Mouse (Mus musculus): Measurements from ENCODE around the gene Hdac4. TPM values are rescaled to one million over a fixed set of nuclear protein-coding genes. Genes with fewer than 3 reads are reported as not detected.

Hdac4 gene
- polyA plus RNA-seq, 1 experiment from 2014 or later, result 23.9 TPM

GRCm38 (mm10) chr1:92183101-92183790 is 12.3 kb downstream of the Hdac4 start:
- Histone ChIP-seq H3K9ac (replicated peaks; ENCODE audit: low read length) (no peak overlapping the region), H3K27ac (replicated peaks; ENCODE audit: low read depth, low read length) (no peak overlapping the region)

GRCm38 (mm10) chr1:92181970-92182369 is 13.5 kb downstream of the Hdac4 start:
- Histone ChIP-seq H3K9ac (replicated peaks; ENCODE audit: low read length) (no peak overlapping the region), H3K27me3 (ENCODE audit: control insufficient read depth, insufficient read depth, low read length) (no peaks in the 10 kb centered on the region), H3K27ac (replicated peaks; ENCODE audit: low read depth, low read length) (no peak overlapping the region), H3K4me2 (ENCODE audit: low read depth, low read length) (no peak overlapping the region), H3K4me1 (ENCODE audit: control insufficient read depth, insufficient read depth, low read length) (0 out of 2 replicates have a peak, but pooled peaks cover 4% of the 10 kb centered on the region), H3K9me3 (replicated peaks; ENCODE audit: control insufficient read depth, low read length) (no peaks in the 10 kb centered on the region), H3K4me3 (ENCODE audit: low read depth, low read length) (no peak overlapping the region), H3K36me3 (replicated peaks; ENCODE audit: control insufficient read depth, insufficient read depth, low read depth, low read length) (no peaks in the 10 kb centered on the region)
- DNase-seq (ENCODE audit: low spot score) (no peak), ATAC-seq (replicated peaks; ENCODE audit: insufficient number of reproducible peaks, low FRiP score, low TSS enrichment, low read depth) (no peak)
- WGBS, result 83% methylated on average over 2 of the region's 2 CpGs

More at GRCm38 (mm10) chr1:92183101-92183790, 12.3 kb downstream of the Hdac4 start:
- 81% methylated on average over 5 of the region's 5 CpGs for WGBS
- Histone ChIP-seq H3K36me3 (replicated peaks; ENCODE audit: control insufficient read depth, insufficient read depth, low read depth, low read length) (no peaks in the 10 kb centered on the region), H3K4me3 (ENCODE audit: low read depth, low read length) (no peak overlapping the region), H3K4me1 (ENCODE audit: control insufficient read depth, insufficient read depth, low read length) (0 out of 2 replicates have a peak, but pooled peaks cover under 1% of the 10 kb centered on the region), H3K27me3 (ENCODE audit: control insufficient read depth, insufficient read depth, low read length) (no peaks in the 10 kb centered on the region), H3K4me2 (ENCODE audit: low read depth, low read length) (no peak overlapping the region), H3K9me3 (replicated peaks; ENCODE audit: control insufficient read depth, low read length) (no peaks in the 10 kb centered on the region)
- ATAC-seq (replicated peaks; ENCODE audit: insufficient number of reproducible peaks, low FRiP score, low TSS enrichment, low read depth) (no peak), DNase-seq (ENCODE audit: low spot score) (no peak)

GRCm38 (mm10) chr1:92180141-92181137 is 15.1 kb downstream of the Hdac4 start:
- Histone ChIP-seq H3K27me3 (ENCODE audit: control insufficient read depth, insufficient read depth, low read length) (no peaks in the 10 kb centered on the region), H3K36me3 (replicated peaks; ENCODE audit: control insufficient read depth, insufficient read depth, low read depth, low read length) (no peaks in the 10 kb centered on the region), H3K4me2 (ENCODE audit: low read depth, low read length) (peak overlapping the region; percentile 70), H3K4me3 (ENCODE audit: low read depth, low read length) (peak overlapping the region; percentile 73), H3K4me1 (ENCODE audit: control insufficient read depth, insufficient read depth, low read length) (0 out of 2 replicates have a peak, but pooled peaks cover 4% of the 10 kb centered on the region), H3K9ac (replicated peaks; ENCODE audit: low read length) (peak overlapping the region; percentile 92), H3K27ac (replicated peaks; ENCODE audit: low read depth, low read length) (peak overlapping the region; percentile 92), H3K9me3 (replicated peaks; ENCODE audit: control insufficient read depth, low read length) (no peaks in the 10 kb centered on the region)
- WGBS, result under 1% methylated on average over 80 of the region's 97 CpGs
- DNase-seq (ENCODE audit: low spot score) (peak; percentile 100), ATAC-seq (replicated peaks; ENCODE audit: insufficient number of reproducible peaks, low FRiP score, low TSS enrichment, low read depth) (peak; percentile 98)

DNA sequence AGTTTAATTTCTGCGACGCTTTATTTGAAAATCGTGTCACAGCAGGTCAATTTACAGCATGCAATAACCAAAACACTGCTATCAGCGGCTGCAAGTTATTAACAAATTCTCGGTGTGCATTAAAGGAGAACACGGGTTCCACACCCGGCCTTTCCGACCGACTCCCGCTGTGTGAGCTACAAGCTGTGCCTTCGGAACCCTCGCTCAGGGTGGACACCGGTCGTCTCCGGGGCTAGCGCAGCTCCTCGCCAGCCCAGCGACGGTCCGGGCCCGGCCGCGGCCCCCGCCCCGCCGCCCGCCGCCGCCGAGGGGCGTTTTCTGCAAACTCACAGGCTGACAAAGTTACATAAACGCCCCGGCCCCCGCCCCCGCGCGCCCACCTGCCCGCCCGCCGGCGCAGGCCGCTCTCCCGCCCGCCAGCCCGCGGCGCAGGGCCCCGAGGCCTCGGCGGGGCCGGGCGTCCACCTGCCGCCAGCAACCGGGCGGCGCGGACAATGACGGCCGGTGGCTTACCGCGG is 16.0 kb downstream of the Hdac4 start:
- ATAC-seq (replicated peaks; ENCODE audit: insufficient number of reproducible peaks, low FRiP score, low TSS enrichment, low read depth) (no peak), DNase-seq (ENCODE audit: low spot score) (peak; percentile 49)
- Histone ChIP-seq H3K4me1 (ENCODE audit: control insufficient read depth, insufficient read depth, low read length) (0 out of 2 replicates have a peak, but pooled peaks cover 4% of the 10 kb centered on the region), H3K9ac (replicated peaks; ENCODE audit: low read length) (peak overlapping the region; percentile 92), H3K27me3 (ENCODE audit: control insufficient read depth, insufficient read depth, low read length) (no peaks in the 10 kb centered on the region), H3K27ac (replicated peaks; ENCODE audit: low read depth, low read length) (peak overlapping the region; percentile 92), H3K4me3 (ENCODE audit: low read depth, low read length) (peak overlapping the region; percentile 73), H3K36me3 (replicated peaks; ENCODE audit: control insufficient read depth, insufficient read depth, low read depth, low read length) (no peaks in the 10 kb centered on the region), H3K9me3 (replicated peaks; ENCODE audit: control insufficient read depth, low read length) (no peaks in the 10 kb centered on the region), H3K4me2 (ENCODE audit: low read depth, low read length) (peak overlapping the region; percentile 70)
- under 1% methylated on average over 43 of the region's 61 CpGs for WGBS

- peak overlapping the region; percentile 73 for H3K4me3 ChIP-seq (ENCODE audit: low read depth, low read length)
- peak; percentile 32 for DNase-seq (ENCODE audit: low spot score)
- H3K27ac ChIP-seq (replicated peaks; ENCODE audit: low read depth, low read length), result no peak overlapping the region
- 0 out of 2 replicates have a peak, but pooled peaks cover 4% of the 10 kb centered on the region for H3K4me1 ChIP-seq (ENCODE audit: control insufficient read depth, insufficient read depth, low read length)
- ATAC-seq (replicated peaks; ENCODE audit: insufficient number of reproducible peaks, low FRiP score, low TSS enrichment, low read depth), result no peak
- H3K9ac ChIP-seq (replicated peaks; ENCODE audit: low read length), result peak overlapping the region; percentile 92
- 6% methylated on average over 11 of the region's 11 CpGs for WGBS
- H3K4me2 ChIP-seq (ENCODE audit: low read depth, low read length), result peak overlapping the region; percentile 70
- H3K9me3 ChIP-seq (replicated peaks; ENCODE audit: control insufficient read depth, low read length), result no peaks in the 10 kb centered on the region
- no peaks in the 10 kb centered on the region for H3K36me3 ChIP-seq (replicated peaks; ENCODE audit: control insufficient read depth, insufficient read depth, low read depth, low read length)
- no peaks in the 10 kb centered on the region for H3K27me3 ChIP-seq (ENCODE audit: control insufficient read depth, insufficient read depth, low read length)
Measured at GRCm38 (mm10) chr1:92179070-92179469, 16.4 kb downstream of the Hdac4 start.

GRCm38 (mm10) chr1:92178021-92178895 is 17.2 kb downstream of the Hdac4 start:
- H3K27ac ChIP-seq (replicated peaks; ENCODE audit: low read depth, low read length), result peak overlapping the region; percentile 35; the same call in 1 of the 2 replicates
- DNase-seq (ENCODE audit: low spot score), result peak; percentile 73
- peak overlapping the region; percentile 73; the same call in 1 of the 2 replicates for H3K4me3 ChIP-seq (ENCODE audit: low read depth, low read length)
- ATAC-seq (replicated peaks; ENCODE audit: insufficient number of reproducible peaks, low FRiP score, low TSS enrichment, low read depth), result no peak
- H3K36me3 ChIP-seq (replicated peaks; ENCODE audit: control insufficient read depth, insufficient read depth, low read depth, low read length), result no peaks in the 10 kb centered on the region
- H3K9me3 ChIP-seq (replicated peaks; ENCODE audit: control insufficient read depth, low read length), result no peaks in the 10 kb centered on the region
- peak overlapping the region; percentile 70 for H3K4me2 ChIP-seq (ENCODE audit: low read depth, low read length)
- no peaks in the 10 kb centered on the region for H3K27me3 ChIP-seq (ENCODE audit: control insufficient read depth, insufficient read depth, low read length)
- 0 out of 2 replicates have a peak, but pooled peaks cover 4% of the 10 kb centered on the region for H3K4me1 ChIP-seq (ENCODE audit: control insufficient read depth, insufficient read depth, low read length)
- H3K9ac ChIP-seq (replicated peaks; ENCODE audit: low read length), result peak overlapping the region; percentile 28
- 40% methylated on average over 10 of the region's 10 CpGs for WGBS

GRCm38 (mm10) chr1:92177599-92177998 is 17.9 kb downstream of the Hdac4 start:
- Histone ChIP-seq H3K9me3 (replicated peaks; ENCODE audit: control insufficient read depth, low read length) (no peaks in the 10 kb centered on the region), H3K27me3 (ENCODE audit: control insufficient read depth, insufficient read depth, low read length) (no peaks in the 10 kb centered on the region), H3K4me2 (ENCODE audit: low read depth, low read length) (no peak overlapping the region; the same call in 1 of the 2 replicates), H3K4me1 (ENCODE audit: control insufficient read depth, insufficient read depth, low read length) (0 out of 2 replicates have a peak, but pooled peaks cover 4% of the 10 kb centered on the region), H3K9ac (replicated peaks; ENCODE audit: low read length) (no peak overlapping the region; the same call in 1 of the 2 replicates), H3K4me3 (ENCODE audit: low read depth, low read length) (no peak overlapping the region), H3K36me3 (replicated peaks; ENCODE audit: control insufficient read depth, insufficient read depth, low read depth, low read length) (no peaks in the 10 kb centered on the region), H3K27ac (replicated peaks; ENCODE audit: low read depth, low read length) (no peak overlapping the region)
- peak; percentile 20 for DNase-seq (ENCODE audit: low spot score)
- 48% methylated on average over 5 of the region's 5 CpGs for WGBS
- no peak for ATAC-seq (replicated peaks; ENCODE audit: insufficient number of reproducible peaks, low FRiP score, low TSS enrichment, low read depth)

Measured in embryonic facial prominence, embryonic 11.5 days (tissue).